Mouse (Mus musculus): ENCODE measurements at regions not wholly inside any gene's neighbourhood (a gene's known extent, or its start where the extent isn't known, plus 50 kb on each side); places are given as distances from the start of the nearest gene placed in this dataset.

DNA sequence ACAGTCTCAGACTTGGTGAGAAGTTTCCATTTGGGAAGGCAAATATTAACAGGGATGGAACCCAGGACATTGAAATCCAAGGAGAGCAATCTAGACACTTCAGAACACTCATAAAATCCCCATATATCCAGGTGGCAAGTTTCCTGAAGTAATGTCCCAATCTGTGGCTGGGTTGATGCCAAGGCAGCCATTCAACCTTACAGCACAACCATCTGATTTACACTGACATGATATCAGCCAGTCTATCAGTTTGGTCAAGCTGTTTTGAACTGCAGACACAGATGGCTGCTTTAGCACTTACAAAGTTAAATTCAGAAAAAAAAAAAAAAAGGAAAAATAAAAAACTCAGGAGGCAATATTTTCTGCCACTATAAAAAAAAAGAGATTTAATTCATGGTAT is 381.2 kb upstream of the Htr2a start:
- TF ChIP-seq CTCF (IDR thresholded peaks at IDR 0.05; ENCODE audit: low read depth, low read length) (no peak), POLR2A (IDR thresholded peaks at IDR 0.05; ENCODE audit: extremely low read depth, insufficient read depth, low read length) (no peak)
